Mouse (Mus musculus) gastrocnemius, postnatal 36 days (tissue): ENCODE results near the gene Scnn1a. TPM values are rescaled to one million over a fixed set of nuclear protein-coding genes. Genes with fewer than 3 reads are reported as not detected.
A peak's percentile ranks its signal among the peaks of the same experiment; 100 is the strongest.

Experiments used
- DNase-seq, 2 experiments: peaks; one replicate each; pipeline ENCODE4 v3.0.0; 2022
- intact Hi-C: fragments of 180-260 bp; cut with DNase I; formaldehyde crosslinking; loops from one replicate; pipeline ENCODE4 v1.15.1; 2025
- total RNA-seq, 2 experiments: library from RNA; stranded (reverse); gene quantifications; 2 replicates each; pipeline ENCODE4 v1.2.3; 2021

The Scnn1a gene
- total RNA-seq, 2 experiments from 2014 or later = 0.15 to 0.36 TPM

- intact Hi-C loops = no loop called here
- DNase-seq = no peak
These were observed 18.6 kb downstream of the Scnn1a start for GRCm38 (mm10) chr6:125338791-125339660.

DNA sequence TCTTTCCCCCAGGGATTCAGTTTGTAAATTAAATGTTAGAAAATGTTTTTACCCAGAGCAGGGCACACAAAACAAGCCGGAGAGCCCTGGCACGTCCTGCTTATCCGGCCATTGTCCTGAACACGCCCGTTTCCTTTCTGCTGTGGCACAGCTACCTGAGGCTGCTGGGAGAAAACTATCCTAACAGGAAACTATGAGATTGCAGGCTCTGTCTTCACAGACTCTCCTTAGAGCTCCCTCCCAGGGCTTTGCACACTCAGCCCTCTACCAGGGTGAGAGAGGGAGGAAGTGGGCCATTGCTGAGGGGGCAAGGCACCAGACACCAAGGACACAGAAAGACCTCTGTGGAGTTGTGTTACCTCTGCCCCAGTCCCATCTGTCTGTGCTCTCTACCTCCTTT is 19.8 kb downstream of the Scnn1a start:
- no peak for DNase-seq
- intact Hi-C loops = no loop called here

- no peak for DNase-seq
- intact Hi-C loops = no loop called here
These were observed 21.7 kb downstream of the Scnn1a start for GRCm38 (mm10) chr6:125342198-125342597.

GRCm38 (mm10) chr6:125344084-125344483 is 23.6 kb downstream of the Scnn1a start:
- peak in 1 of 2 experiments; percentile 27 for DNase-seq
- intact Hi-C loops = no loop called here

- intact Hi-C loops = no loop called here
- no peak for DNase-seq
These were observed 24.4 kb downstream of the Scnn1a start for GRCm38 (mm10) chr6:125344866-125345265.

- intact Hi-C loops = no loop called here
- DNase-seq = no peak
These were observed 25.2 kb downstream of the Scnn1a start for GRCm38 (mm10) chr6:125345625-125346024.

DNA sequence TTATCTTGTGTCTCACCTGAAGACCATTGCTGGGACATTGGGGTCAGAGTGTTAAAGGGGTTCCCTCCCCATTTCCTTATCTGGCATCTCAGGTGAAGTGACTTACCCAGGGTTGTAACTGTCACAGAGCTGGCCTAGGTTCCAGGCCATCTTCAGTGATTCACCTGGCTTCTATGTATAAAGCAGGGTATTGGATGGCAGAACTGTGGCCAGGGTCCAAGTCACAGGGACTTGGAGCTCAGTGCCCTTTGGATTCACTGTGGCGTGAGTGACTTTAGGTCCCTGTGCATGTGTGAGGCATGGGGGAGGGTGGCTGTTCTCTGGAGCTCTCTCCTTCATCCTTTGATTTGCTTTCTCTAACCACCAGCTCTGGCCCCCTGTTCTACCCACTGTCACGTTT is 25.6 kb downstream of the Scnn1a start:
- intact Hi-C loops = no loop called here
- DNase-seq = no peak

GRCm38 (mm10) chr6:125348721-125349574 is 28.5 kb downstream of the Scnn1a start, which contains the start of gene Tnfrsf1a:
Tnfrsf1a (plus strand) TSS chr6:125349362.
- intact Hi-C loops = no loop called here
- DNase-seq = no peak

DNA sequence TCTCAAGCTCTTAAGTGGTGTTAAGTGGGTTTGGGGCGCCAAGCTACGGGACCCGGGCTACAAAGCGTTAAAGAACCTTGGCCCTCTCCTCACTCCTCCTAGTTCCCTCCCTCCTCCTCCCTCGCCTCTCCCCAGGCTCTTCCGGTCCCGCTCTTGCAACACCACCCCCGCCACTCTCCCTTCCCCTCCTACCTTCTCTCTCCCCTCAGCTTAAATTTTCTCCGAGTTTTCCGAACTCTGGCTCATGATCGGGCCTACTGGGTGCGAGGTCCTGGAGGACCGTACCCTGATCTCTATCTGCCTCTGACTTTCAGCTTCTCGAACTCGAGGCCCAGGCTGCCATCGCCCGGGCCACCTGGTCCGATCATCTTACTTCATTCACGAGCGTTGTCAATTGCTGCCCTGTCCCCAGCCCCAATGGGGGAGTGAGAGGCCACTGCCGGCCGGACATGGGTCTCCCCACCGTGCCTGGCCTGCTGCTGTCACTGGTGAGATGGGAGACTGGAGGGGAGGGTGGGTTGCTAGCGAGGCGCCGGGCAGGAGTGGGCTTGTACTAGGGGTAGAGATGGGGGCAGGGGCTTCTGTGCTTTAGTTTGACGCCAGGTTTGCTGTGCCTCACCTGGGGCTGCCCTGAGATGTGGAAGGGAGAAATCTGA is 29.2 kb downstream of the Scnn1a start:
- DNase-seq = peak; percentile 61 to 63
- intact Hi-C loops = no loop called here

GRCm38 (mm10) chr6:125350231-125350994 is 30.0 kb downstream of the Scnn1a start:
- intact Hi-C loops = no loop called here
- DNase-seq = peak; percentile 56 to 61

GRCm38 (mm10) chr6:125350995-125351324 is 30.5 kb downstream of the Scnn1a start:
- intact Hi-C loops = no loop called here
- no peak for DNase-seq

DNA sequence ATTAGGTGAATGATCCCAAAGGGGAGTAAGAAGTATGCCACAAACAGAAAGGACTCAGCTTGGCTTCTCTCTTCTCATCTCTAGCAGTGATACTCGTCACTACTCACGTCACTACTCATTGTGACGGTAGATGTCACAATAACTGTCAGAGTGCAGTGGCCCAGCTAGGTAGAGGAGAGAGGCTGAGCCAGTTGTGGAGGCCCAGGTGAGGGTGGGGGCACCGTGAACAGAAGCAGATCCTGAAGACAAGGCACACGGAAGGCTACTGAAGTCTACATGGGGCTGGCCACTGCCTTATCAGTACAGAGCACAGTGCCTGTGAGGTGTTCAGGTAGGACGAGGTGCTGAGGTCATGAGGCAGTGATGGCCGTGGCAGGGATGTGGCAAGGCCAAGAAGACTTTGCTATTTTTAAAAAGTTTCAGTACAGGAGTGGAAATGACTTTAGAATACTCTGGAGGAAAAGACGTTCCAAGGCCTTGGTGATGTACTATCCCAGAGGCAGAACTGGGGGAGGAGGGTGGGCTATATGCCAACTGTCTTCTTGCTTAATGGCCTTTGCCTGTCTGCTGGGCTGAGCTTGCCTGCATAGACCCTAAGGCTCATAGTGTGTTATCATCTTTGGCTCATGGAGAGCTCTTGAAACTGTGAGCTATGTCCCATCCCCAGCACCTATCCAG is 31.0 kb downstream of the Scnn1a start:
- intact Hi-C loops = no loop called here
- peak in 1 of 2 experiments; percentile 57 for DNase-seq

DNA sequence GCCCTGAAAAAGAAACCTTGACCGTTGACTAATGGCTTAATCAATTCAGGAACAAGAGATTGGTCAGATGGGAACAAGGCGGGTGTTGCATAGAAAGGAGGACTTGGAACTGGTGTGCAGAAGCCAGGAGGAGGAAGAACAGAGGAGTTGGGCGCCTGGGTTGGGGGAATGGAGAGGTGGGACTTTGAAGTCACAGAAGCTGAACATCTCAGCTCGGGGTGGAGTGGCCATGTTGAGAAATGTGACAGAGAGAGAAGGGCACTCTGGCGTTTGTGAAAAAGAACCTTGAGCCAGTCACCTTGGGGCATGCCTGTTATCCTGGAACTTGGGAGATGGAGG is 31.6 kb downstream of the Scnn1a start:
- DNase-seq = no peak
- intact Hi-C loops = no loop called here

- intact Hi-C loops = no loop called here
- DNase-seq = no peak
These were observed 32.4 kb downstream of the Scnn1a start for GRCm38 (mm10) chr6:125352811-125353210.

- intact Hi-C loops = no loop called here
- DNase-seq = no peak
These were observed 32.8 kb downstream of the Scnn1a start for GRCm38 (mm10) chr6:125353221-125353620.

- intact Hi-C loops = no loop called here
- DNase-seq = no peak
These were observed 33.2 kb downstream of the Scnn1a start for GRCm38 (mm10) chr6:125353655-125354054.

- intact Hi-C loops = no loop called here
- DNase-seq = peak; percentile 60 to 67
These were observed 34.1 kb downstream of the Scnn1a start for GRCm38 (mm10) chr6:125354352-125355151.

DNA sequence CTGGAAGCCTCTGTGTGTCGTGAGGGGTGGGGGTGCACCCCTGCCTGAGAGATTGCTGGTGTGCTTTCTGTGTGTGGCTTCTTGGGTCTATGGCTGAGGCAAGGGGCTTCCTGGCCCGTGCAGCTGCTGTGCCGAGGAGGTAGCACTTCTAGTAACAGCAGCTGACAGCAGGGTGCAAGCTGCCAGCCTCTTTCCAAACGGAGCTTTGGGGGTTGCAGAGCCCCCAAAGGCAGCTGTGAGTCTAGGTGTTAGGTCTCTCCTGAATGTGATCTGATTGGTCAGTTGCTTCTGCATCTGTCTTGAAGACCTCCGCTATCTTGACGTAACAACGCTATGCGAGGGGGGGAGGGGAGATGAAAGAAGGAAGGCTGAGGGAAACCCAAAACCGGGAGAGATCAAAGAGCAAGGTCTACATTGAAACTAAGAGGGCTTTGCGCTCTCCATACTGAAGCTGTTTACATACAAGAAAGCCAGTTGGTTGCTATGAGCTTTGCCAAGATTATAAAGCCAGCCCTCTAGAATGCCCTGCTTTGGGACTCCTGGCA is 34.8 kb downstream of the Scnn1a start:
- intact Hi-C loops = no loop called here
- DNase-seq = no peak

GRCm38 (mm10) chr6:125356264-125356663 is 35.8 kb downstream of the Scnn1a start:
- intact Hi-C loops = no loop called here
- no peak for DNase-seq
